Mouse (Mus musculus): Measurements from ENCODE around the gene Gbf1.

The Gbf1 gene

GRCm38 (mm10) chr19:46328081-46329030 is 176.0 kb downstream of the Gbf1 start, which contains the start of gene Fbxl15:
Gene Fbxl15 (plus strand): TSS chr19:46328184.
- DNase-seq (ENCODE audit: low spot score in 2 of 2) = peak; percentile 93

DNA sequence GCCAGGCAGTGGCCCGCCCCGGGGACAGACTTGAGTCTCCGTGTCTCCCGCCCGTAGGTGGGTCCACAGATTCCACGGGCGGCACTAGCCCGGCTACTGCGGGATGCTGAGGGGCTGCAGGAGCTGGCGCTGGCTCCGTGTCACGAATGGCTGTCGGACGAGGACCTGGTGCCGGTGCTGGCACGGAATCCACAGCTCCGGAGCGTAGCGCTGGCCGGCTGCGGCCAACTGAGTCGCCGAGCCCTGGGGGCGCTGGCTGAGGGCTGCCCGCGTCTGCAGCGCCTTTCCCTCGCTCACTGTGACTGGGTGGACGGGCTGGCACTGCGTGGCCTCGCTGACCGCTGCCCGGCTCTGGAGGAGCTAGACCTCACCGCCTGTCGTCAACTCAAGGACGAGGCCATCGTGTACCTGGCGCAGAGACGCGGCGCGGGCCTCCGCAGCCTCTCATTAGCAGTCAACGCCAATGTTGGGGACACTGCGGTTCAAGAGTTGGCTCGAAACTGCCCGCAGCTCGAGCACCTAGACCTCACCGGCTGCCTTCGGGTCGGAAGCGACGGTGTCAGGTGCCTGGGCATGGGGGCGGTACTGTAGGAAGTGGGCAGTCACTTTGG is 176.8 kb downstream of the Gbf1 start:
- no peak for DNase-seq (ENCODE audit: low spot score in 2 of 2)

GRCm38 (mm10) chr19:46329951-46330350 is 177.6 kb downstream of the Gbf1 start:
- no peak for DNase-seq (ENCODE audit: low spot score in 2 of 2)

DNA sequence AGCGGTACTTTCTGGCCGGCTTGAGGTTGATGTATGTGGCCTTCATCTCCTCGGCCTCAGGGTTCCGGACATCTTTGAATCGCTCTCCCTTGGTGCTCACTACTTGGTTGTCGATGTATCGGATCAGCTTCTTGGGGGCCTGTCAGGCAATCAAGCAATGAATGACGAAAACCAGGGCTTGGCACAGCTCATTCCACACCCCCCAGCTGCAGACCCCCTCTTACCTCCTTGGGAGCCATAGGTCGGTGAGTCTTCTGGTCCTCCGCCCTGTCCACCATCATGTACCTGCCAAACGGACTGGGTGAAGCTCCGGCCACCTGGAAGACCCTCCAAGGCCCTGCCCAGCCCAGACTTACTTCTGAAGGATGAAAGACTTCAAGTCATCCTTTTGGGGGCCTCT is 178.4 kb downstream of the Gbf1 start:
- DNase-seq (ENCODE audit: low spot score in 2 of 2) = no peak

DNA sequence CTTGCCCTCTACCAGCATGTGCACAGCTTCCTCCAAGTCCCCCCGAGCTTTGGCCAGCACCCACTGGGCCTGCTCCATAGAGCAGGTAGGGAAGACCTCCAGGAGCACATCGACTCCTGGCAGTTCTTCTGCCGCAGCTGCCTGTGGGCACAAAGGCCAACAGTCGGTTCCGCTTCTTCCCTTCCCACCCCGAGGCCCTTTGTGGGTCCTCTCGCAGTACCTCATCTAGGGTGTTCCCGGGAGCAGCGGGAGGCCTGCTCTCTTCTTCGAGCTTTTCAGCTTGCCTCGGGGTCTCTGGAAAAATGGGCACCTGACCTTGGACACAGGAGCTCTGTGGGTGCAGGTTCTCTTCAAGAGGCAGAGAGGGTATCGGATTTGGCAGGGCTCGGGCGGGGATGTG is 179.0 kb downstream of the Gbf1 start:
- no peak for DNase-seq (ENCODE audit: low spot score in 2 of 2)

- no peak for DNase-seq (ENCODE audit: low spot score in 2 of 2)
Measured at GRCm38 (mm10) chr19:46331936-46332335, 179.6 kb downstream of the Gbf1 start.

- no peak for DNase-seq (ENCODE audit: low spot score in 2 of 2)
Measured at GRCm38 (mm10) chr19:46332721-46333339, 180.5 kb downstream of the Gbf1 start.

- no peak for DNase-seq (ENCODE audit: low spot score in 2 of 2)
Measured at GRCm38 (mm10) chr19:46333906-46334305, 181.6 kb downstream of the Gbf1 start.

All from right cerebral cortex, postnatal 36 days (tissue).